Mouse (Mus musculus) granulocyte monocyte progenitor cell, adult 5-6 weeks (primary cell): ENCODE results near the gene 3110040M04Rik. TPM values are rescaled to one million over a fixed set of nuclear protein-coding genes. Genes with fewer than 3 reads are reported as not detected.
"Not testable (repeated sequence)": the region's sequence is repeated elsewhere in the genome, so short reads cannot be mapped to it uniquely, and the experiment has no call there.

Experiments
- ATAC-seq: replicated peaks from 2 replicates; pipeline ENCODE4 v1.8.0; 2016; ENCODE audit warnings: mild to moderate bottlenecking, moderate TSS enrichment, inconsistent platforms; ENCODE audit not compliant: poor library complexity, severe bottlenecking
- total RNA-seq, 2 experiments: library from RNA; stranded (forward) in 1 of 2; stranded (reverse) in 1 of 2; fragments of 200-712, 200-1000 nt in 1 of 2; fragments of >200 nt in 1 of 2; fragmentation: Nextera tagmentation in 1 of 2; gene quantifications; 2 replicates each; pipeline ENCODE4 v1.2.3; 2014 to 2017

Gene 3110040M04Rik
- total RNA-seq, 2 experiments from 2014 or later, result not detected

- no peak for ATAC-seq
Observed at GRCm38 (mm10) chr1:151188469-151188868, 15.5 kb upstream of the 3110040M04Rik start.

GRCm38 (mm10) chr1:151192075-151192474 lies 11.8 kb upstream of the 3110040M04Rik start, which contains the start of gene Gm8947:
Gene Gm8947, plus strand, starts transcription at chr1:151192376.
- ATAC-seq, result peak; percentile 53; the same call in 1 of the 2 replicates

DNA sequence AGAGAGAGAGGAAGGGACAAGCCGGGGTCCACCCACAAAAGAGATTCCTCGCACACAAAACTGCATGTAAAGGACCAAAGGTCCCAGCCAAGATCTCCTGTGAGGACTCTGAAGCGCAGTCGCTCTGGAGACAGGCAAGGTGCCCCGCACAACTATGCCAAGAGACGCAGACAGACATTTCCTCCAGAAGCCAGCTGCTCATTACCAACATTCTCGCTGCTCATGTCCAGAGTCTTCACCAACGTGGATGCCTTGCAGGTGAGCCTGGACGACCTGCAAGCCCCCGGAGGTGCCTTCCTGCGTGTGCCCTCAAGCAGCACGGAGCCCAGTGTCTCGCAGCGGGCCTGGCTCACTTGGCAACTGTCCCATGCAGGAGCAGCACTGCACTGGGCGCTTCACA lies 11.2 kb upstream of the 3110040M04Rik start:
- not testable (repeated sequence) for ATAC-seq

DNA sequence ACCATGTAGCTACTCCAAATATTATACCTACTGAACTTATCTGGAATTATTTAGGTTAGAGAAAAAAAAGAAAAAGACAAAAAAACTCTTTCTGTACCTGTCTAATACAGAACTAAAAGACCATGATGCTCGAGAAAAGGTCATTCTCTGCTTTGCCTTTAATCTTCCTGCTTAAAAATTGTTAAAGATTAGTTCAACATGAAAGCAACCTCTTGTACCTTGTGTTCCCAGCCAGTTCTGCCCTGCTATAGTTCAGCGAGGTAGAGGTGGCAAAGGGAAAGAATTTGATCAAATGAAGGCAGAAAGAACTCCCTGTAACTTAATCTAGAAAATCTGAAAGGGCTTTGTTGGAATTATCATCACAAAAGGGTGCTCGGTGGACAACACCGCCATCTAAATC lies 7.9 kb upstream of the 3110040M04Rik start:
- ATAC-seq, result not testable (repeated sequence)

- not testable (repeated sequence) for ATAC-seq
Observed at GRCm38 (mm10) chr1:151196690-151197089, 7.2 kb upstream of the 3110040M04Rik start.

GRCm38 (mm10) chr1:151198120-151198519 lies 5.8 kb upstream of the 3110040M04Rik start, which contains the start of gene Gm47995:
Gene Gm47995, plus strand, starts transcription at chr1:151198448.
- not testable (repeated sequence) for ATAC-seq

- not testable (repeated sequence) for ATAC-seq
Observed at GRCm38 (mm10) chr1:151200620-151201019, 3.3 kb upstream of the 3110040M04Rik start.

DNA sequence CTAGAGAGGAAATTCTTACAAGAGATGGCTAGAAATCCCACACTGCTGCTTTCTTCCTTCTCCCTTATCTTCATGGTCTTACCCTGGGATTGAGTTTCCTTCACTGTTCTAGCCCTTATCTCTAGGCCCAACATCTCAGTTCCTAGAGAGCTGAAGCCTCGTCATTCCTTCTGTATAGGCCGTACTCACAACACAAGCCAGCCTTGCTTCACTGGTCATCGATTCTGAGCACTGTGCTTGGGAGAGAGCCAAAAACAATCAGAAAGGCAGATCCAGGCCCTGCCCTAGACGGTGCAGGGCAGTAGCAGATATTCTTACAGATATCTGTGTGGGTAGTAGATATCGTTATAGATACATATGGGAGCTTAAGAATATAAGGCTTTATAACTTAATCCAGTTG lies 1.1 kb upstream of the 3110040M04Rik start:
- not testable (repeated sequence) for ATAC-seq

GRCm38 (mm10) chr1:151208493-151208892 lies 4.6 kb downstream of the 3110040M04Rik start:
- ATAC-seq, result not testable (repeated sequence)

- ATAC-seq, result not testable (repeated sequence)
Observed at GRCm38 (mm10) chr1:151208944-151209343, 5.0 kb downstream of the 3110040M04Rik start.

DNA sequence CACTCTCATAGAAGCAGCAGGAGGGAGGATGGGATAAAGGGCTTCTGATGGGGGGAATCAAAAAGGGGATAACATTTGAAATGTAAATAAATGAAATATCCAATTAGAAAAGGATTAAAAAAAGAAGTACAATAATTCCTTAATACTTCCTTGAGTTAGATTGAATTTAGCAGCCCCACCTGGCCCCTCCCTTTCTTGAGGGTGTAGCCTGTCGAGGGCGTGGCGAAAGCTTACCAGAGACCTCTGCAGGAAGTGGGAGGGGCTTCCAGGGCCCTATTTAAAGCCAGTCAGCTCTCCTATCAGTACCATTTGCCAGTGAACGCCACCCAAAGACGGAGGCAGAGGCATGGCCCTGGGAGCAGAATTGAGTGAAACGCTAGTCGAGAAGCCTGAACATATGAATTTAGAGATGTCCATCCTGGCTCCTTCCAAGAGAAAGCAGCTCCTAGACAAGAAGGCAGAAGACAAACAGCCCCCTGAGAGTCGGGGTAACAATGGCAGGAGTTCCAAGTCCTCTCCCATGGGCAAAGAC lies 6.0 kb downstream of the 3110040M04Rik start, which contains the start of gene Gm47996:
Gene Gm47996, plus strand, starts transcription at position 308 of the 532 bp plus-strand sequence.
- not testable (repeated sequence) for ATAC-seq

GRCm38 (mm10) chr1:151211666-151212065 lies 7.7 kb downstream of the 3110040M04Rik start:
- ATAC-seq, result not testable (repeated sequence)

GRCm38 (mm10) chr1:151214862-151215261 lies 10.9 kb downstream of the 3110040M04Rik start:
- peak; percentile 82 for ATAC-seq

DNA sequence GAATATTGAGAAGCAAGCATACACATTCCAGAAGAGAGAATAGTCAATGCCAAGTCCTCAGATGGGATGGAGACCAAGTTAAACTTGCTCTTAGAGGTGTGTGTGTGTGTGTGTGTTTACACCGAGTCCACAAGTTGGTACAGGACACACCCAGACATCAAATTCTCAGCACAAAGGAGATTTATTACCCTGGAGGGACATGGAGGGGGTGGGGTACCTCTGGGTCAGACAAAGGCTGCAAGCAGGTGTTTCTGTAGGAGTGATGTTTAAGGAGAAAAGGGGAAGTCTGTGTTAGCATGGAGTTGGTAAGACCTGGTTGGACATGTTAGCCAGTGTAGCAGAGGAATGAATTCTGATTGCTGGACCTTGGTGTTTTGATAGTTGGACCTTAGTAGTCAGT lies 12.1 kb downstream of the 3110040M04Rik start:
- no peak for ATAC-seq

GRCm38 (mm10) chr1:151216417-151216816 lies 12.5 kb downstream of the 3110040M04Rik start:
- no peak for ATAC-seq

DNA sequence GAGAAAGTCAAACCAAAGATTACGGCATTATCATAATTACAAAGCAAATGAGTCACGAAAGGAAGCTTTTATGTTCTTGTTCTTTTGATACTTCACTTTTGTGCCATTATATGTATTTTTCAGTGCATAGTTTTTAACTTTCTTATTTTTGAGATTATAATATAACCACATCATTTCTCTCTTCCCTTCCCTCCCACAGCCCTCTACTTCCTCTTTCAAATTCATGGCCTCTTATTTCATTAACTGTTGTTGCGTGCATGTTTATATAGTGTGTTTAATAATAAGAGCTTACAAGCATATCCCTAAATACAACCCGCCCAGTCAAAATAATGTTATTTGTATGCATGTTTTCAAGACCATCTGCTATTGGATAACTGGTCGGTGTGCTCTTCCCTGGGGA lies 15.1 kb downstream of the 3110040M04Rik start:
- ATAC-seq, result peak; percentile 45

DNA sequence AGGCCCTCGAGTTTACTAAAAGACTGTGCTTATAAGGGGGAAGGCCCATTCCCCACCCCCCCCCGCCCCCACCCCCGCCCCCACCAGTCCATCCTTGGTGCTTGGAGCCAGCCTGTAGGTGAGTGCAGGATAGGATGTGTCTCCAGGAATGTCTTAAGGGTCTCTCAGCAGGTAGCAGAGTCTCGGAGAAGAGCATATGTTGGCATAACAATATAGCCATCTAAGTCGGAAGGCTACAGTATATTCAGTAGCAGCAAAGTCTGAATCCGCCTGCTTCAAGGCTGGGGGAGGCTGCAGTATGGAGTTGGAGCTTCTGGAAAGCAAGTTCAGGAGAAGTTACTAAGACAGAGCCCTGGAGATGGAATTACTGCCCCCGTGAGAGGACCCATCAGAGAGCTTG lies 16.2 kb downstream of the 3110040M04Rik start:
- ATAC-seq, result no peak

DNA sequence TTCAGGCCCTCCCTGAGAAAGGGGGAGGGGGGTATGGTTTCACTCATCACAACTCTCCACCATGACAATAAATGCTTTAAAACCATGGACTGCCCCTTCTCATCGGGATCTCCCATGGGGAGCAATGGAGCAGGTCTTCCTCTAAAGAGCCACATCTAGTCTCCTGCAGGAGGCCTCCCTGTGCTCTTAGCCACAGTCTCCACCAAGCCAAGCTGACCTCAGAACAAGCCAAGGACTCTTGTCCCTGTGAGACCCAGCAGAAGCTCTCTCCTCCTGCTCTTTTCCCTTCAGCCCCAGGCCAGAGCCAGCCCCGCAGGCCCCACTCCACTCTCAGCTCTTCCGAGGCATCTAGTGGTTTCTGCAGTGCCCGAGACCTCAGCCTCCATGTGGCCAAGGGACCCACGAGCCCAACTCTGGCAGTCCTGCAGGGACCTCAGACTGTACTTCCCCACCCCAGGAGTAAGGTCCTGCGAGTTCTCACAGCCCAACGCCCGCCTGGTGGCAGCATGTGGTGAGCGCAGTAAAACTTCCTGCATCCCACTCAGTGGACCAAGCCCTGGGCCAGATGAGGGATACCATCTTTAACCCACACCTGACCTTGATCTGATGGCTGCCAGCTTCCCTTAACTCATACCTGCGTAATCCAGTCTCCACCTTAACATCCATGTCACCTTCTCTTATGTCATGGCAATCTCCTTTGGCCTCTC lies 18.8 kb downstream of the 3110040M04Rik start:
- ATAC-seq, result 0 out of 2 replicates have a peak, but pooled peaks have one; percentile 50

DNA sequence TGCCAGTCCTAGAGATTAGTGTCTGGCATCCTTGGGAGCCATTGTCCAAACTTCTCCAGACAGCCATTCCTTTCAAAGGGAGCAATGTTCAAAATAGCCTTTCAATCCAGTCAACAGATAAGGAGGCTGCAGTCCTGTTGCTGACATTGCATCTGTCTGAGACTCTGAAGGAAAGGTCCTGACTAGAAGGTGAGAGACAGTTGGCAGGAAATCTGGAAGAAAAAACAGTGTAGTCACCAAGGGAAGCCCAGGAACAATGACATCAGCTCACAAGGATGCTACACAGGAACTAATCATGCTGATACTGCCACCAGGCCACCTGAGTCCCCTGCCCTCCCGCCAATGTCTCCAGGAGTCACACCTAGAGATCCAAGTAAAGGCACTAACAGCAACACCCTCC lies 19.5 kb downstream of the 3110040M04Rik start:
- no peak for ATAC-seq

GRCm38 (mm10) chr1:151224536-151224935 lies 20.6 kb downstream of the 3110040M04Rik start:
- ATAC-seq, result no peak

GRCm38 (mm10) chr1:151227506-151227905 lies 23.6 kb downstream of the 3110040M04Rik start:
- ATAC-seq, result peak; percentile 15; the same call in 1 of the 2 replicates
